Mouse (Mus musculus): ENCODE measurements around the gene Wdr19.

GRCm38 (mm10) chr5:65156853-65157252, 42.6 kb upstream of the Wdr19 start:
- no peak for TF ChIP-seq GATA1 (IDR thresholded peaks at IDR 0.05; ENCODE audit: low read length)
- TF ChIP-seq TAL1 (IDR thresholded peaks at IDR 0.05; ENCODE audit: low read length) = no peak

Measured in erythroblast, embryonic 14.5 days (primary cell).